Mouse (Mus musculus) E14TG2a.4 (cell line): Measurements from ENCODE around the gene Gm9913.

Experiments used
- CTCF ChIP-seq: conservative IDR thresholded peaks from 2 replicates; pipeline ENCODE4 v1.5.1; 2014; ENCODE audit warnings: low read length
- NANOG ChIP-seq: IDR thresholded peaks from 2 replicates; pipeline ENCODE4 v1.6.1; 2014; ENCODE audit warnings: borderline replicate concordance, low read length, mixed read lengths
- POU5F1 ChIP-seq: IDR thresholded peaks from 2 replicates; pipeline ENCODE4 v1.6.1; 2014; ENCODE audit warnings: low read length, borderline replicate concordance

DNA sequence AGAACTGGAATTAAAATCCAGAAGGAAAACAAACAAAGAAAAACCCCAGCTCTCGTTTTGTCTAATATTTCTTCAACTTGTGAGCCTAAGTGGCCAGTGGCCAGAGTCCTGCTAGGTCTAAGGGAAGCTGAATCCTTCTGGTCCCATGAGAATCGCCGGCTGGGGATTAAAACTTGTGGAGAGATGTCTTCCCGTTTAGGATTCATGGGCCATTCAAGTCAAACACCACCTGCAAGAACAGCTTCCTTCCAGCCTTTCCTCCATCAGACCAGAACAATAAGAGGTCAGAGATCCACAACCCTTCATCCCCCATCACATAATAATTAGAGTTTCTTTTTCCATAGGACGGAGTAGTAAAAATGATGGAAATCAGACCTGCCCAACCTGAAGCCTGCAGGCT, 30.2 kb upstream of the Gm9913 start:
- TF ChIP-seq POU5F1, result no peak
- no peak for TF ChIP-seq CTCF
- no peak for TF ChIP-seq NANOG
